Mouse (Mus musculus) CH12.LX (cell line): ENCODE results near the gene Mgrn1. TPM values are rescaled to one million over a fixed set of nuclear protein-coding genes. Genes with fewer than 3 reads are reported as not detected.

Source experiments
- DNase-seq: peaks from one replicate; pipeline ENCODE4 v3.0.0-alpha.2; 2013; ENCODE audit errors: extremely low read depth
- H3K27ac ChIP-seq: 2 replicates; pipeline ENCODE4 v1.5.1; 2012; ENCODE audit warnings: low read depth, mild to moderate bottlenecking, control low read depth, moderate library complexity; ENCODE audit not compliant: insufficient read depth
- H3K27me3 ChIP-seq: replicated peaks from 2 replicates; pipeline ENCODE3; 2012; ENCODE audit warnings: inconsistent platforms
- H3K36me3 ChIP-seq, 2 experiments: replicated peaks in 1 of 2; 2 replicates each; pipeline versions ENCODE3 to v1.6.1; 2012; ENCODE audit warnings: inconsistent platforms in 1 of 2, low read length in 1 of 2, mild to moderate bottlenecking in 1 of 2, mixed read lengths in 1 of 2, moderate library complexity in 1 of 2; ENCODE audit not compliant: control insufficient read depth in 1 of 2, insufficient read depth in 1 of 2
- H3K4me1 ChIP-seq, 2 experiments: 2 replicates each; pipeline ENCODE4 v1.6.1; 2012; ENCODE audit warnings: inconsistent platforms in 1 of 2, moderate library complexity in 1 of 2; ENCODE audit not compliant: insufficient read depth in 2 of 2, control insufficient read depth in 1 of 2
- H3K4me2 ChIP-seq: 2 replicates; pipeline ENCODE4 v1.6.1; 2012; ENCODE audit warnings: low read depth, mild to moderate bottlenecking, control low read depth; ENCODE audit not compliant: poor library complexity, insufficient read depth, severe bottlenecking
- H3K4me3 ChIP-seq, 3 experiments: fragments of 150-350 bp in 1 of 3; sonication (generic) in 1 of 3; replicated peaks in 1 of 3; 2 replicates each; pipeline versions ENCODE3 to v1.5.1; 2011 to 2012; ENCODE audit warnings: low read depth in 2 of 3, low read length in 2 of 3, mild to moderate bottlenecking in 2 of 3, moderate library complexity in 2 of 3, control low read depth in 1 of 3, improper control_type of control experiment in 1 of 3, inconsistent platforms in 1 of 3, mixed read lengths in 1 of 3; ENCODE audit not compliant: poor library complexity in 1 of 3
- H3K79me2 ChIP-seq: replicated peaks from 2 replicates; pipeline ENCODE4 v1.6.1; 2012; ENCODE audit warnings: mild to moderate bottlenecking, moderate library complexity; ENCODE audit not compliant: control insufficient read depth, poor library complexity, insufficient read depth, severe bottlenecking; ENCODE audit errors: extremely low read depth
- H3K9ac ChIP-seq: 2 replicates; pipeline ENCODE4 v1.6.1; 2012; ENCODE audit warnings: low read depth, mild to moderate bottlenecking, control low read depth, moderate library complexity; ENCODE audit not compliant: insufficient read depth
- H3K9me3 ChIP-seq: replicated peaks from 2 replicates; pipeline ENCODE3; 2012; ENCODE audit warnings: low read length, inconsistent platforms, mixed read lengths
- BHLHE40 ChIP-seq: IDR thresholded peaks from 2 replicates; pipeline ENCODE4 v1.6.1; 2011; ENCODE audit warnings: mild to moderate bottlenecking, low read depth, low read length, improper control_type of control experiment
- CHD1 ChIP-seq: IDR thresholded peaks from 2 replicates; pipeline ENCODE4 v1.6.1; 2012; ENCODE audit warnings: low read depth, low read length, improper control_type of control experiment, inconsistent platforms
- CHD2 ChIP-seq: IDR thresholded peaks from 2 replicates; pipeline ENCODE4 v1.6.1; 2011; ENCODE audit warnings: low read length, improper control_type of control experiment
- E2F4 ChIP-seq: IDR thresholded peaks from 2 replicates; pipeline ENCODE4 v1.6.1; 2011; ENCODE audit warnings: low read depth, low read length, improper control_type of control experiment; ENCODE audit not compliant: insufficient replicate concordance
- ELF1 ChIP-seq: IDR thresholded peaks from 2 replicates; pipeline ENCODE4 v1.6.1; 2014; ENCODE audit warnings: low read depth, mild to moderate bottlenecking, inconsistent platforms, low read length, improper control_type of control experiment
- EP300 ChIP-seq: IDR thresholded peaks from 2 replicates; pipeline ENCODE4 v1.6.1; 2011; ENCODE audit warnings: low read length, improper control_type of control experiment
- ETS1 ChIP-seq: conservative IDR thresholded peaks from 2 replicates; pipeline ENCODE4 v1.6.1; 2012; ENCODE audit warnings: low read depth, mild to moderate bottlenecking, inconsistent platforms, low read length, improper control_type of control experiment, moderate library complexity
- GABPA ChIP-seq: IDR thresholded peaks from 2 replicates; pipeline ENCODE4 v1.6.1; 2012; ENCODE audit warnings: low read depth, low read length, improper control_type of control experiment, inconsistent platforms; ENCODE audit not compliant: insufficient replicate concordance
- IRF4 ChIP-seq: IDR thresholded peaks from 2 replicates; pipeline ENCODE4 v1.6.1; 2014; ENCODE audit warnings: low read depth, mild to moderate bottlenecking, inconsistent platforms, low read length, improper control_type of control experiment
- JUN ChIP-seq: IDR thresholded peaks from 2 replicates; pipeline ENCODE4 v1.6.1; 2011; ENCODE audit warnings: low read depth, mild to moderate bottlenecking, low read length, improper control_type of control experiment, moderate library complexity; ENCODE audit not compliant: insufficient read depth
- JUND ChIP-seq: conservative IDR thresholded peaks from 2 replicates; pipeline ENCODE4 v1.6.1; 2011; ENCODE audit warnings: low read depth, low read length, improper control_type of control experiment
- KAT2A ChIP-seq: IDR thresholded peaks from 2 replicates; pipeline ENCODE4 v1.6.1; 2012; ENCODE audit warnings: low read length, improper control_type of control experiment, inconsistent platforms; ENCODE audit not compliant: insufficient replicate concordance
- MEF2A ChIP-seq: IDR thresholded peaks from 2 replicates; pipeline ENCODE4 v1.6.1; 2014; ENCODE audit warnings: low read depth, mild to moderate bottlenecking, inconsistent platforms, low read length, improper control_type of control experiment, borderline replicate concordance
- MXI1 ChIP-seq: IDR thresholded peaks from 2 replicates; pipeline ENCODE4 v1.6.1; 2011; ENCODE audit warnings: mild to moderate bottlenecking, low read depth, low read length, improper control_type of control experiment
- MYC ChIP-seq: IDR thresholded peaks from 2 replicates; pipeline ENCODE4 v1.6.1; 2011; ENCODE audit warnings: low read depth, mild to moderate bottlenecking, improper control_type of control experiment, low read length
- NELFE ChIP-seq: IDR thresholded peaks from 2 replicates; pipeline ENCODE4 v1.6.1; 2011; ENCODE audit warnings: low read depth, low read length, improper control_type of control experiment
- NRF1 ChIP-seq: IDR thresholded peaks from 2 replicates; pipeline ENCODE4 v1.6.1; 2014; ENCODE audit warnings: low read depth, mild to moderate bottlenecking, inconsistent platforms, low read length, improper control_type of control experiment, moderate library complexity
- PAX5 ChIP-seq: IDR thresholded peaks from 2 replicates; pipeline ENCODE4 v1.6.1; 2012; ENCODE audit warnings: low read length, inconsistent platforms, mixed read lengths
- POLR2AphosphoS2 ChIP-seq: IDR thresholded peaks from 2 replicates; pipeline ENCODE4 v1.6.1; 2011; ENCODE audit warnings: low read depth, low read length, improper control_type of control experiment
- RAD21 ChIP-seq: IDR thresholded peaks from 2 replicates; pipeline ENCODE4 v1.6.1; 2011; ENCODE audit warnings: low read depth, mild to moderate bottlenecking, low read length, improper control_type of control experiment, moderate library complexity
- RCOR1 ChIP-seq: conservative IDR thresholded peaks from 2 replicates; pipeline ENCODE4 v1.6.1; 2012; ENCODE audit warnings: low read depth, mild to moderate bottlenecking, inconsistent platforms, low read length, improper control_type of control experiment
- SIN3A ChIP-seq: IDR thresholded peaks from 2 replicates; pipeline ENCODE4 v1.6.1; 2012; ENCODE audit warnings: low read length, improper control_type of control experiment, inconsistent platforms
- SMC3 ChIP-seq: IDR thresholded peaks from 2 replicates; pipeline ENCODE4 v1.6.1; 2011; ENCODE audit warnings: low read depth, low read length, improper control_type of control experiment
- TBP ChIP-seq: conservative IDR thresholded peaks from 2 replicates; pipeline ENCODE4 v1.6.1; 2011; ENCODE audit warnings: low read depth, low read length, improper control_type of control experiment
- TCF12 ChIP-seq: IDR thresholded peaks from 2 replicates; pipeline ENCODE4 v1.6.1; 2014; ENCODE audit warnings: low read depth, mild to moderate bottlenecking, inconsistent platforms, low read length, improper control_type of control experiment
- UBTF ChIP-seq: IDR thresholded peaks from 2 replicates; pipeline ENCODE4 v1.6.1; 2012; ENCODE audit warnings: low read depth, mild to moderate bottlenecking, inconsistent platforms, low read length, improper control_type of control experiment, moderate library complexity
- USF2 ChIP-seq: conservative IDR thresholded peaks from 2 replicates; pipeline ENCODE4 v1.6.1; 2011; ENCODE audit warnings: low read depth, low read length, improper control_type of control experiment
- ZC3H11A ChIP-seq: IDR thresholded peaks from 2 replicates; pipeline ENCODE4 v1.6.1; 2012; ENCODE audit warnings: low read depth, mild to moderate bottlenecking, inconsistent platforms, low read length, improper control_type of control experiment
- ZKSCAN1 ChIP-seq: IDR thresholded peaks from 2 replicates; pipeline ENCODE4 v1.6.1; 2012; ENCODE audit warnings: low read depth, inconsistent platforms, low read length, improper control_type of control experiment, borderline replicate concordance
- ZNF384 ChIP-seq: IDR thresholded peaks from 2 replicates; pipeline ENCODE4 v1.6.1; 2012; ENCODE audit warnings: low read depth, low read length, improper control_type of control experiment, inconsistent platforms
- dilution Hi-C: fragments of 300-500 bp; cut with MboI; formaldehyde crosslinking; loops from 2 replicates; pipeline ENCODE4 v1.14.3; 2020; ENCODE audit warnings: low sequenced_read_pairs; ENCODE audit not compliant: extremely low pct_unique_long_range_greater_than_20kb, extremely low pct_ligation_motif_present
- in situ Hi-C: fragments of 300-500 bp; cut with MboI; formaldehyde crosslinking; loops from 3 replicates; pipeline ENCODE4 v1.14.3; 2019; ENCODE audit warnings: low sequenced_read_pairs, low pct_ligation_motif_present, low pct_unique_long_range_greater_than_20kb, mixed read lengths
- polyA plus RNA-seq: library from polyadenylated mRNA; unstranded; fragments of >175 nt; gene quantifications from 2 replicates; pipeline ENCODE4 v1.2.1, GENCODE M21; 2012; ENCODE audit warnings: low read depth; ENCODE audit not compliant: insufficient read length
- total RNA-seq, 2 experiments: library from RNA; depleted of rRNA; stranded (reverse); fragments of 300-350 nt in 1 of 2; fragments of >200 nt in 1 of 2; gene quantifications; 2 replicates each; pipeline ENCODE4 v1.2.3; 2012 to 2014

Mgrn1 gene
- total and polyA plus RNA-seq, 3 experiments, result 11.7 to 16.9 (median 12.9) TPM

DNA sequence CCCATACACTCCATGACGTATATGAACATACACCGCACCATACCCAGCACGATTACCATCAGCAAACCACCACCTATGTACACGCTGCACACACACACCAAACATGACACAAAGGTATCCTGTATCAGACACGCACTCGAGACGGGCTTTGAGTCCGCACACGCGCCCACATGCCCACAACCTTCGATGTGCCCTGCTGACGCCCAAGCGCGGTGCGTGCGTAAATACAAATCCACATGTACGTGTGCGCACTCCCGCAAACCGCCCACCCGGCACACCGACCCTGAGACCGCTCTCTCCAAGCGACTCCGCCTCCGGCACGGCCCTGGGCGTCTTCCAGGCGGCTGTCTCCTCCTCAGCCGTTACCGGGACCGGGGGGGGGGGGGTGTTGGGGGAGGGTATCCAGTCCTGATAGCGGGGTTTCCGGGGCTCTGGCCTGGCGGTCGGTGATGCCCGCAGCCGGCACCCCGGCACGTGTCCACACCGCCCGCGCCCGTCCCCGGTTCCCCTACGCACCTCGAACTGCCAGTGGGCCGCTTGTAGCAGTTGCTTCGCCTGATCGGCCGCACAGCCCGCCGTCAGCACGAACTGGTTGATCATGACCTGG is 6.8 kb upstream of the Mgrn1 start:
- TF ChIP-seq MYC (0 out of 2 replicates have a peak, but pooled peaks have one; percentile 13), RAD21 (no peak), MXI1 (peak; percentile 60; the same call in 1 of the 2 replicates), BHLHE40 (peak; percentile 59)
- Histone ChIP-seq H3K27ac (peak overlapping the region; percentile 76), H3K27me3 (no peaks in the 10 kb centered on the region), H3K79me2 (peaks cover 20% of the 10 kb centered on the region), H3K4me2 (peak overlapping the region; percentile 60), H3K4me1 (peaks cover 12 to 28% of the 10 kb centered on the region in 2 experiments), H3K9ac (peak overlapping the region; percentile 79), H3K36me3 (peaks cover 22 to 38% of the 10 kb centered on the region in 2 experiments), H3K4me3 (peak overlapping the region; percentile 65 to 86 (median 83)), H3K9me3 (no peaks in the 10 kb centered on the region)
- dilution Hi-C loops (no loop called here), in situ Hi-C loops (no loop called here)
- peak; percentile 45 for DNase-seq

DNA sequence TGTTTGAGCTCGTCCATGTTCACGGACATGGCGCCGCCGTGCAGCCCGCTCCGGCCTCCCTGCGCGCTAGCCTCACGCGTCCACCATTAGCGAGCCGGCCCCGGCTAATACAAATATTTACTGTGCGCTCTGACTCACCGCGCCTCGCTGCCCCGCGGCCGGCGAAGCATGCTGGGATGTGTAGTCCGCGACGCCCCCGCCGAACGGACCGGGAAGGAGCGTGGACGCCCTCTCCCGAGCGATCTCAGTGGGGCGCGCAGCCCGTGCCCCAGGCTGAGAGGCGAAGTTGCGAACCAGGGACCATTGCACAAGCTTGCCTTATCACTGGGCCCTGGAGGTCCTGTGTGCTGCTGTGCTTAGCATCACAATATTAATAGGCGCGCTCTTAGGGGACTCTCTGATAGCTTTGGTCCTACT is 6.3 kb upstream of the Mgrn1 start:
- H3K27me3 ChIP-seq, result no peaks in the 10 kb centered on the region
- dilution Hi-C loops, result no loop called here
- peak; percentile 83 for DNase-seq
- H3K36me3 ChIP-seq, result peaks cover 18 to 33% of the 10 kb centered on the region in 2 experiments
- peak overlapping the region; percentile 79 for H3K9ac ChIP-seq
- H3K4me2 ChIP-seq, result peak overlapping the region; percentile 33; the same call in 1 of the 2 replicates
- peaks cover 20% of the 10 kb centered on the region for H3K79me2 ChIP-seq
- peak overlapping the region; percentile 76 for H3K27ac ChIP-seq
- in situ Hi-C loops, result no loop called here
- H3K9me3 ChIP-seq, result no peaks in the 10 kb centered on the region
- peak overlapping the region; percentile 65 to 86 (median 83) for H3K4me3 ChIP-seq
- peaks cover 12 to 28% of the 10 kb centered on the region in 2 experiments for H3K4me1 ChIP-seq
- TF ChIP-seq TBP, result no peak
- TF ChIP-seq ETS1, result peak; percentile 28; the same call in 1 of the 2 replicates
- peak; percentile 93; the same call in 1 of the 2 replicates for TF ChIP-seq SIN3A
- peak; percentile 47 for TF ChIP-seq RAD21
- no peak for TF ChIP-seq EP300
- peak; percentile 75 for TF ChIP-seq NELFE
- 0 out of 2 replicates have a peak, but pooled peaks have one; percentile 10 for TF ChIP-seq CHD1
- TF ChIP-seq IRF4, result peak; percentile 76; the same call in 1 of the 2 replicates
- TF ChIP-seq CHD2, result no peak
- no peak for TF ChIP-seq PAX5
- no peak; the same call in 1 of the 2 replicates for TF ChIP-seq POLR2AphosphoS2
- peak; percentile 48 for TF ChIP-seq SMC3
- TF ChIP-seq NRF1, result peak; percentile 71
- no peak for TF ChIP-seq ZNF384
- peak; percentile 92; the same call in 1 of the 2 replicates for TF ChIP-seq KAT2A
- peak; percentile 38; the same call in 1 of the 2 replicates for TF ChIP-seq UBTF
- TF ChIP-seq JUND, result no peak
- no peak for TF ChIP-seq MYC
- TF ChIP-seq ZKSCAN1, result no peak
- no peak for TF ChIP-seq JUN
- TF ChIP-seq RCOR1, result no peak
- 0 out of 2 replicates have a peak, but pooled peaks have one; percentile 44 for TF ChIP-seq MEF2A
- TF ChIP-seq ZC3H11A, result no peak
- TF ChIP-seq GABPA, result no peak; the same call in 1 of the 2 replicates
- TF ChIP-seq MXI1, result 0 out of 2 replicates have a peak, but pooled peaks have one; percentile 25
- TF ChIP-seq TCF12, result peak; percentile 75
- no peak for TF ChIP-seq USF2
- 0 out of 2 replicates have a peak, but pooled peaks have one; percentile 49 for TF ChIP-seq E2F4
- TF ChIP-seq ELF1, result peak; percentile 76
